In genomic region chr17:79018422-79018821, GRCm38 (mm10) we compare ENCODE assay signal across 9 mouse cellular contexts. TPM values are rescaled to one million over a fixed set of nuclear protein-coding genes. Genes with fewer than 3 reads are reported as not detected.
DNase-seq lines count a peak whose midpoint lies in the region; ATAC-seq lines count a peak whose summit lies in the region.
"Had no signal": no experiment of that assay in that cellular context is flagged by ENCODE, and none has a peak within 500 bp of the region (broad histone marks: within the 10 kb centered on the region; RNA-seq: fewer than 3 reads in every experiment).

No protein-coding gene starts in this region.

- H3K4me3 ChIP-seq in heart, embryonic 11.5 days (ENCODE audit: low read depth, low read length): no peak overlapping the region
- peak overlapping the region; percentile 92 for H3K4me3 ChIP-seq in embryonic facial prominence, embryonic 10.5 days
- no peak overlapping the region for H3K4me3 ChIP-seq in hindbrain, embryonic 14.5 days (replicated peaks; ENCODE audit: low read length)

- H3K4me2 ChIP-seq in heart, embryonic 11.5 days: peak overlapping the region; percentile 67
- H3K4me2 ChIP-seq in hindbrain, embryonic 14.5 days (replicated peaks): peak overlapping the region; percentile 82

- H3K4me1 ChIP-seq in heart, embryonic 11.5 days (ENCODE audit: control insufficient read depth, insufficient read depth, low read length): peaks cover 35% of the 10 kb centered on the region
- H3K4me1 ChIP-seq in embryonic facial prominence, embryonic 10.5 days: peaks cover 29% of the 10 kb centered on the region
- peaks cover 13% of the 10 kb centered on the region; the same call in 1 of the 2 replicates for H3K4me1 ChIP-seq in hindbrain, embryonic 14.5 days (replicated peaks; ENCODE audit: control insufficient read depth, insufficient read depth, low read length)

- H3K36me3 ChIP-seq in heart, embryonic 11.5 days (ENCODE audit: control insufficient read depth, insufficient read depth, low read length): no peaks in the 10 kb centered on the region
- H3K36me3 ChIP-seq in embryonic facial prominence, embryonic 10.5 days (replicated peaks): peaks cover 6% of the 10 kb centered on the region
- no peaks in the 10 kb centered on the region for H3K36me3 ChIP-seq in hindbrain, embryonic 14.5 days (replicated peaks; ENCODE audit: control insufficient read depth, insufficient read depth)

- no peaks in the 10 kb centered on the region for H3K9me3 ChIP-seq in heart, embryonic 11.5 days (replicated peaks; ENCODE audit: control insufficient read depth, low read length)
- no peaks in the 10 kb centered on the region for H3K9me3 ChIP-seq in embryonic facial prominence, embryonic 10.5 days
- no peaks in the 10 kb centered on the region for H3K9me3 ChIP-seq in hindbrain, embryonic 14.5 days (ENCODE audit: control insufficient read depth, low read length)

- H3K27me3 ChIP-seq in heart, embryonic 11.5 days (ENCODE audit: control insufficient read depth, insufficient read depth, low read length): no peaks in the 10 kb centered on the region
- H3K27me3 ChIP-seq in embryonic facial prominence, embryonic 10.5 days (replicated peaks; ENCODE audit: low read depth, poor library complexity, severe bottlenecking): peaks cover 10% of the 10 kb centered on the region
- peaks cover 11% of the 10 kb centered on the region for H3K27me3 ChIP-seq in hindbrain, embryonic 14.5 days (ENCODE audit: control insufficient read depth, insufficient read depth, low read length)

- WGBS in heart, embryonic 11.5 days (ENCODE audit: insufficient replicate concordance): 46% methylated on average over 9 of the region's 9 CpGs
- 74% methylated on average over 9 of the region's 9 CpGs for WGBS in embryonic facial prominence, embryonic 10.5 days
- 62% methylated on average over 9 of the region's 9 CpGs for WGBS in hindbrain, embryonic 14.5 days

- no peak overlapping the region for H3K27ac ChIP-seq in heart, embryonic 11.5 days (ENCODE audit: low read depth, low read length)
- no peak overlapping the region for H3K27ac ChIP-seq in embryonic facial prominence, embryonic 10.5 days (replicated peaks)
- no peak overlapping the region for H3K27ac ChIP-seq in hindbrain, embryonic 14.5 days

- ATAC-seq in heart, embryonic 11.5 days (replicated peaks; ENCODE audit: insufficient number of reproducible peaks, low FRiP score, low TSS enrichment): no peak
- no peak for ATAC-seq in hindbrain, embryonic 14.5 days (ENCODE audit: low FRiP score)
- ATAC-seq in megakaryocyte progenitor cell, adult 5-6 weeks (replicated peaks; ENCODE audit: poor library complexity): peak; percentile 18

- intact Hi-C loops in left cerebral cortex, postnatal 4 days (cut with DNase I): no loop called here

- H3K9ac ChIP-seq in heart, embryonic 11.5 days (ENCODE audit: low read depth, low read length): no peak overlapping the region
- H3K9ac ChIP-seq in hindbrain, embryonic 14.5 days: peak overlapping the region; percentile 40

- no peak for DNase-seq in heart, adult 9 months (ENCODE audit: low spot score in 2 of 2)
- no peak for DNase-seq in embryonic facial prominence, embryonic 10.5 days (ENCODE audit: low spot score)
- peak; percentile 30 for DNase-seq in hindbrain, embryonic 14.5 days (ENCODE audit: low spot score)
- no peak for DNase-seq in spleen, postnatal 14 days (ENCODE audit: low spot score in 2 of 2)
- no peak for DNase-seq in left cerebral cortex, postnatal 4 days
- DNase-seq in layer of hippocampus, postnatal 14 days (ENCODE audit: low spot score in 2 of 2): no peak
- DNase-seq: cerebellum, adult 11 months had no signal

RNA-seq across cellular contexts. Expression of gene Prkd3, which starts 2.2 kb away (rescaled TPM):
- polyA plus RNA-seq in heart, embryonic 11.5 days (2014; fragmentation: Nextera tagmentation; extraction: Ambion mirVana): 28.3 and 32.8 TPM in 2 replicates
- polyA plus RNA-seq in embryonic facial prominence, embryonic 10.5 days (2016; fragmentation: Nextera tagmentation; extraction: Ambion mirVana): 52.4 and 54.3 TPM in 2 replicates
- polyA plus RNA-seq in hindbrain, embryonic 14.5 days (2014; fragmentation: Nextera tagmentation; extraction: Ambion mirVana): 15.1 TPM in 2 replicates
- 38.1 and 42.1 TPM in 2 replicates for total RNA-seq in megakaryocyte progenitor cell, adult 5-6 weeks (2015)
- 40.9 and 42.0 TPM in 2 replicates for total RNA-seq in megakaryocyte progenitor cell, adult 5-6 weeks (2017)
- total RNA-seq in left cerebral cortex, postnatal 4 days (2021): 10 to 100 TPM; 18.4 to 20.1 TPM
- 10 to 100 TPM; 16.2 to 16.8 TPM for total RNA-seq in layer of hippocampus, postnatal 14 days (2021)

RNA-seq across cellular contexts. Expression of gene Qpct, which starts 33.3 kb away (rescaled TPM):
- polyA plus RNA-seq in heart, embryonic 11.5 days (2014; fragmentation: Nextera tagmentation; extraction: Ambion mirVana): 37.4 and 42.5 TPM in 2 replicates
- 2.9 and 3.6 TPM in 2 replicates for polyA plus RNA-seq in embryonic facial prominence, embryonic 10.5 days (2016; fragmentation: Nextera tagmentation; extraction: Ambion mirVana)
- 22.8 and 29.3 TPM in 2 replicates for polyA plus RNA-seq in hindbrain, embryonic 14.5 days (2014; fragmentation: Nextera tagmentation; extraction: Ambion mirVana)
- total RNA-seq in megakaryocyte progenitor cell, adult 5-6 weeks (2015): 0.47 and 4.9 TPM in 2 replicates
- 1.2 and 1.6 TPM in 2 replicates for total RNA-seq in megakaryocyte progenitor cell, adult 5-6 weeks (2017)
- total RNA-seq in left cerebral cortex, postnatal 4 days (2021): 10 to 100 TPM; 18.3 to 19.7 TPM
- 10 to 100 TPM; 16.3 to 18.8 TPM for total RNA-seq in layer of hippocampus, postnatal 14 days (2021)
